Mouse (Mus musculus): ENCODE results near the gene 2310034G01Rik. TPM values are rescaled to one million over a fixed set of nuclear protein-coding genes. Genes with fewer than 3 reads are reported as not detected.

The 2310034G01Rik gene
- total RNA-seq, 2 experiments from 2014 or later = 0.89 to 1.3 TPM

GRCm38 (mm10) chr19:46358381-46358780 is 8.3 kb upstream of the 2310034G01Rik start:
- DNase-seq (ENCODE audit: low spot score in 2 of 2) = no peak

DNA sequence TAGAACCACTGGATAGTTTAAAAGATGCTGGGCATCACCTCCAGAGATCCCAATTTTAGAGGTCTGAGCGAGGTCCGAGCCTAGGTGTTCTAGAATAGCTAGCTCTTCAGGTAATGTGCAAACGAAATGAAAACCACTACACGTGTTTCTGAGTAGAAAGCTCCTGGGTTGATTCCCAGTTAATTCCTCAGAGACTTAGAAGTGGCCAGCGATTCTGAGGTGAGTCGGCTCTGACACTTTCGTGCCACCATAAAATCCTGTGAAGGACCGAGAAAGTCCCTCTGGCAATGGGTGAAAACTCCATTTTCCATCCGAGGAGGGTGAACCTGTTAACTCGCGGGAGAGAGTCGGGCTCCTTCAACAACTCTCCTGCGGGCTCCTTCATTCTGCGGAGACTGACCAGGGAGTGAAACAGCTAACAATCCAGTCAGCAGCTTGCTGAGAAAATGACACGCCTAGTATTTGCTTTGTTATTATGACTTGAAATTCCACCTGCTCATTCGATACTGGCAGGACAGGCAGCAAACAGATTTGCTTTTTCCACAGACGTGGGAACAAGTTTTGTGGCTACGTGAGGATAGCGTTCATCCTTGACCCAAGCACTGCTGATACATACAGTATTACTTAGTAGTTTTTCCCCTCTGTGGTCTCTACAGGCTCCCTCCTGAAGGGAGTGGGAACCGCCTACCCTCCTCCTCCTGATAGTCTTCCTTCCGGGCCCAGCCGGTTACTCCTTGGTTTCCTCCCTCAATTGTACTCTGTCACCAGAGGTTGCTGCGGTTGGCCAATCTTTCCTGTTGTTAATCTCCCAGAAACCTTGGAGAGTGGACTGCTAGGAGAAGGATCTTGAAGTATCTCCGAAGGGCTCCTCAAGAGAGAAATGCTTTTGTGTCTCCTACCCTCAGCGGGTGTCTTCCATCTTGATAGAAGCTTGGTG is 7.5 kb upstream of the 2310034G01Rik start:
- no peak for DNase-seq (ENCODE audit: low spot score in 2 of 2)

DNA sequence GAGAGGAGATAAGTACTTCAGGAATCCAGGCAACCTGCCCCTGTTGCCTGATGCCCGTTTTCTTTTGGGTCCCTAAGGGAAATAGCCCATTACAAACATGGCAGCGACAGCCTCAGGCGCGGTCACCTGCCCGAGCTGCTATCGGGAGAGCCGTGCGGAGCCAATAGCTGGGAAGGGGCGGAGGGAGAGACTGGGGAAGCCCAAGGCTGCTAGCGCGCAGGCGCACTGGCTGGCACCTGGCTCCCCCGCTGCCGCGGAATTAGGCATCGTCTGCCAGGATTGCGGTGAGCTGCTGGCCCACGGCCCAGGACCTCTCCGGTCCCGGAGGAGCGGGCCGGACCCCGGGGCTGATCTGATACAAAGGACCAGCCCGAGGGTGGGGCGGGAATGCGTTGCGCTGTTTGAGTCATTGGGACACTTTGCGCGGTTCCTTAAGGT is 6.6 kb upstream of the 2310034G01Rik start:
- DNase-seq (ENCODE audit: low spot score in 2 of 2) = peak; percentile 87 to 91

DNA sequence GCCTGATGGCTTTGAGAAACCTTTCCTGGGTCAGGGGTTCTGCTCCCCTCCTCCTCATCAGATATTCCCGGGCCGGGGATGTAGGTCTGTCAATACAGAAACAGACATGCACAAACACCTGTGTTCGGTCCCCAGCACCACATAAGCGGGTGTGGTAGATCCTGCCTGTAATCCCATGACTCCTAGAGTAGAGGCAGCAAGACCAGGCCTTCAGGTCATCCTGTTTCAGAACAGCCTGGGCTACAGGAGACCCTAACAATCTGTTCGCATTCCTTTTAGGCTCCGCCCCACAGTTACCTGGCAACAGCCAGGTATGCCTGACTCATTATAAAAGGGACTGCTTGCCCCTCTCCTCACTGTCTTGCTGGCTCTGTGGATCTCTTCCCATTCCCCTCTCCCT is 552 bp downstream of the 2310034G01Rik start:
- DNase-seq (ENCODE audit: low spot score in 2 of 2) = no peak

GRCm38 (mm10) chr19:46348761-46349458 is 1.2 kb downstream of the 2310034G01Rik start:
- peak; percentile 82 to 86 for DNase-seq (ENCODE audit: low spot score in 2 of 2)

- DNase-seq (ENCODE audit: low spot score in 2 of 2) = no peak
Measured at GRCm38 (mm10) chr19:46347936-46348668, 2.0 kb downstream of the 2310034G01Rik start.

GRCm38 (mm10) chr19:46347146-46347545 is 3.0 kb downstream of the 2310034G01Rik start:
- DNase-seq (ENCODE audit: low spot score in 2 of 2) = no peak

DNA sequence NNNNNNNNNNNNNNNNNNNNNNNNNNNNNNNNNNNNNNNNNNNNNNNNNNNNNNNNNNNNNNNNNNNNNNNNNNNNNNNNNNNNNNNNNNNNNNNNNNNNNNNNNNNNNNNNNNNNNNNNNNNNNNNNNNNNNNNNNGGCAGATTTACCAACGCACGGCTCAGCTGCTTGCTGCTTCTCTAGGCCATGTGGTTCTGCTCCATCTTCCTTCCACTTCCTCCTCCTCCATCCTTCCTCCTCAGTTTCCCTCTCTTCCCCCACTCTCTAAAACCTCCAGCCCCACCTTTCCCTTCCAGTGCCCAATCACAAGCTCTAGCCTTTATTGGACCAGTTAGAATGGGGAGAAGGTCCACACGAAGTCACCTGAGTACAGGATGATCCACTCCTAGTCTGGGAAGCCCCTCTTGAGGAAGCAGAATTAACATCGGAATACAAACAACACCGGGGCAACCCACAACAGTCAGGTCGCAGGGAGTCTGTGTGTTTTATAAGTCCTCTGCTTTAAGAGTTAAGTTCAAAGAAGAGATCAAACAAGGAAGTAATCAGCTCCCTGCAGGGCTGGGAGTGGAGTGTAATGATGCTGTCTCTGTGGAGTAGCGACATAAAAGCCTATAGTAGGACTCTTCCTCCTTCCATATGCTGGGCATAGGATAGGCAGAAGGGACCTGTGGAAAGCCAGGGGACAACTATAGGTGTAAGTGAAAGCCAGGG is 5.2 kb downstream of the 2310034G01Rik start:
- DNase-seq (ENCODE audit: low spot score in 2 of 2) = no peak

GRCm38 (mm10) chr19:46339287-46339971 is 10.7 kb downstream of the 2310034G01Rik start:
- peak; percentile 62 to 68 for DNase-seq (ENCODE audit: low spot score in 2 of 2)

DNA sequence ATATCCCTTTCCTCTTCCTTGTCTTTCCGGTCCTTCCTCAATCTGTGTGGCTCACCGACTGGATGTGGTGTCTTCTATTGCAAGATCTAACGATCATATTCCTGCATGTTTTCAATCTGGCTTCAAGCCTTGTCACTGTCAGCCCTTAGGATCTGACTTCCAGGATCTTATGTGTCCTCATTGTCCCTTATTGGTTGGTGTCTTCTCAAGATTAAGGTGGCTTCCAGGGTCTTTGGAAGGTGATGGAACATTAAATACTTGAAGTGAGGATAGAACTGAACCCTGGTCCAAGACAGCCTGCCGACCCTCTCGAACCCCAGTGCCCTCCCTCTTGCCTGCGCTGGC is 11.2 kb downstream of the 2310034G01Rik start:
- DNase-seq (ENCODE audit: low spot score in 2 of 2) = no peak

GRCm38 (mm10) chr19:46338331-46338936 is 11.7 kb downstream of the 2310034G01Rik start, which contains the start of gene Cuedc2:
Gene Cuedc2, minus strand, starts transcription at chr19:46338702.
- DNase-seq (ENCODE audit: low spot score in 2 of 2) = peak; percentile 99

DNA sequence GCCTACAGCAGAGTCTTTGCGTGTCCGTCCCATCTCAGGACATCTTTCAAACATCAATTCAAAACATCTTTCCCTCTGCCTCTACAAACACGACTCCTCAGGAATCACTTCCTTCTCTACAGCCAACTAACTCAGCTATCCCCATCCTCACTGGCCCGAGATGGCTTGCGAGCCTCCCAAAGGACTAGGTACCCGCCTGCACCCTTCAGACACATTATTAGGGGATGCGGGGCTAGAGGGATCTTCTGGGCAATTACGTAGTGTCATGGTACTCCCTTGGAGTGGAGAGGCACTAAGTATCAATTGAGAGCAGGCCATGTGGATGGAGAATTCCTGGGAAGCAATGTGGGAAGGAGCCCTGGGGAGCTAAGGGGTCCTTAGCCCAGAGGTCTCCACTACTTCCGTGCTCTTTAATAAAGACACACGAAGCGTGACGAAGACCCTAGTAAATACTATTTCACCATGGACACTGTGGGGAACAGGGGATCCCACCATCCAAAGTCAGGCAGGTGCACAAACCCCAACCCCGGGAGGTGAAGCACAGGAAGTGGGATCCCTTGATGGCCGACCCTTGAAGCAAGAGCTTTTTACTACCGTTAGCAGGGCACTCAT is 12.3 kb downstream of the 2310034G01Rik start:
- DNase-seq (ENCODE audit: low spot score in 2 of 2) = no peak

GRCm38 (mm10) chr19:46333906-46334305 is 16.2 kb downstream of the 2310034G01Rik start:
- DNase-seq (ENCODE audit: low spot score in 2 of 2) = no peak

DNA sequence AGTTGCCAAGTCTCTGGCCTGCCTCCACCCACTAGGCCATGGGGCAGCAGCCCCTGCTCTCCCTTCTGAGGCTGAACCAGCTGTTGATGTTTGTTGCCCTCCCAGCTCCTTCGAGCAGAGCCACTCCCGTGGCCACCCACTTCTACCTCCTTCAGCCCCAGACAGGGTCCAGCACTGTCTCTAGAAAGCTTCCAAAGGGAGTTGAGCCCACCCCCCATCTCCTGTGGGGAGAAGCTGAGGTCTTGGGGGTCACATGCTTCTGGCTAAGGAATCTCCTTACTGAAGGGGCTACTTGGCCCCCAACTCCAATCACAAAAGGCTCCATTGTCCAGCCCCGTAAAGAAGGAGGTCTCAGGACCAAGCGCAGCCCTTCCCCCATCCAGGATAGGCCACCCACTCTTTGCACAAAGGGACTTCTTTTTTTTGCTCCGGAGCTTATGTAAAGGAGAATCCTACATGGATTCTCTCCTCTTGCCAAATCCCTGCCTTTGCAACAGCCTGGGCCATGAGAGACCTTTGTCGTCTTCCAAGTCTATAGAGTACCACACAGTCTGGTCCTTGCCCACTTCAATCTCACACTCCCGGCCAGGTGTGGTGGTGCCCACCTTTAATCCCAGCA is 17.3 kb downstream of the 2310034G01Rik start:
- DNase-seq (ENCODE audit: low spot score in 2 of 2) = no peak

- no peak for DNase-seq (ENCODE audit: low spot score in 2 of 2)
Measured at GRCm38 (mm10) chr19:46331936-46332335, 18.2 kb downstream of the 2310034G01Rik start.

DNA sequence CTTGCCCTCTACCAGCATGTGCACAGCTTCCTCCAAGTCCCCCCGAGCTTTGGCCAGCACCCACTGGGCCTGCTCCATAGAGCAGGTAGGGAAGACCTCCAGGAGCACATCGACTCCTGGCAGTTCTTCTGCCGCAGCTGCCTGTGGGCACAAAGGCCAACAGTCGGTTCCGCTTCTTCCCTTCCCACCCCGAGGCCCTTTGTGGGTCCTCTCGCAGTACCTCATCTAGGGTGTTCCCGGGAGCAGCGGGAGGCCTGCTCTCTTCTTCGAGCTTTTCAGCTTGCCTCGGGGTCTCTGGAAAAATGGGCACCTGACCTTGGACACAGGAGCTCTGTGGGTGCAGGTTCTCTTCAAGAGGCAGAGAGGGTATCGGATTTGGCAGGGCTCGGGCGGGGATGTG is 18.8 kb downstream of the 2310034G01Rik start:
- DNase-seq (ENCODE audit: low spot score in 2 of 2) = no peak

DNA sequence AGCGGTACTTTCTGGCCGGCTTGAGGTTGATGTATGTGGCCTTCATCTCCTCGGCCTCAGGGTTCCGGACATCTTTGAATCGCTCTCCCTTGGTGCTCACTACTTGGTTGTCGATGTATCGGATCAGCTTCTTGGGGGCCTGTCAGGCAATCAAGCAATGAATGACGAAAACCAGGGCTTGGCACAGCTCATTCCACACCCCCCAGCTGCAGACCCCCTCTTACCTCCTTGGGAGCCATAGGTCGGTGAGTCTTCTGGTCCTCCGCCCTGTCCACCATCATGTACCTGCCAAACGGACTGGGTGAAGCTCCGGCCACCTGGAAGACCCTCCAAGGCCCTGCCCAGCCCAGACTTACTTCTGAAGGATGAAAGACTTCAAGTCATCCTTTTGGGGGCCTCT is 19.4 kb downstream of the 2310034G01Rik start:
- no peak for DNase-seq (ENCODE audit: low spot score in 2 of 2)

DNA sequence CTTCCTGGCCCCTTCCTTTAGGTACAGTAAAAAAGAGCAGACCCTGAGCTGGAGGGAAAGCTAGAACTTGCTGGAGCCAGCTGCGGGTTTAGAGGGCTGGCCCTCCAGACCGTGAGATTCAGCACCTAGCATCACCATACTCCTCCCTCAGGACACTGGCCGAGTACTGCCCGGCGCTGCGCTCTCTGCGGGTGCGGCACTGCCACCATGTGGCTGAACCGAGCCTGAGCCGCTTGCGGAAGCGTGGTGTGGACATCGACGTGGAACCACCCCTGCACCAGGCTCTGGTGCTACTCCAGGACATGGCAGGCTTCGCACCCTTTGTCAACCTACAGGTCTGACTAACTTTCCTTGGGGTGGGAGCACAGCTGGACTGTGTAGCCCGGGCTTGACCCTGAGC is 20.2 kb downstream of the 2310034G01Rik start:
- DNase-seq (ENCODE audit: low spot score in 2 of 2) = peak; percentile 81 to 87
